Mouse (Mus musculus): Measurements from ENCODE around the gene Gm20854.
"Not testable (repeated sequence)": the region's sequence is repeated elsewhere in the genome, so short reads cannot be mapped to it uniquely, and the experiment has no call there.

Gene Gm20854

DNA sequence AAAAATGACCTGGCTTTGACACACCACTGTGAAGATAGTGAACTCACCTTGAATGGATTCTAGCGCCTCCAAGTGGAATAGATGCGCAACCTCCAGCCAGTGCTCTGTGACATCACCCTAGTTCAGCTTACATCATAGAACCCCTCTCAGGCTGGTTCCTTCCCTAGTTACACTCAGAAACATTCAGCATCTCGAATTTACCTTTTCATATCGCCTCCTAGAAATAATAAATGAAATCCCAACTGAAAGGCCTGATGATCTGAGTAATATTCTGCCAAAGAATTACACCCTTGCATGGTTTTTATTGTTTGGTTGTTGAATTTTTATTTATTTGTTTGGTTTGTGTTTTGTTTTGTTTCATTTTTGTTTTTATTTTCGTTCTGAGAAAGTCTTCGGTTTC is at the start of gene Gm20854:
Gm20854 (minus strand) TSS at position 101 of the 400 bp plus-strand sequence.
- not testable (repeated sequence) for DNase-seq (ENCODE audit: low spot score in 2 of 2)

Data from spleen, postnatal 36 days (tissue).